Mouse (Mus musculus) brain, embryonic 14.5 days (tissue): ENCODE results near the gene Cdk2ap2.

Source experiments
- CTCF ChIP-seq: fragments of 200-500 bp; IDR thresholded peaks from 2 replicates; pipeline ENCODE4 v1.5.1; 2012; ENCODE audit warnings: inconsistent platforms, mild to moderate bottlenecking, moderate library complexity, borderline replicate concordance; ENCODE audit not compliant: insufficient read depth, insufficient read length; ENCODE audit errors: extremely low read depth
- POLR2A ChIP-seq: fragments of 200-500 bp; IDR thresholded peaks from 2 replicates; pipeline ENCODE4 v1.6.1; 2012; ENCODE audit warnings: mild to moderate bottlenecking, inconsistent platforms, borderline replicate concordance; ENCODE audit not compliant: poor library complexity, insufficient read depth, insufficient read length, severe bottlenecking; ENCODE audit errors: extremely low read depth

- TF ChIP-seq CTCF (no peak), POLR2A (no peak)
Observed at GRCm38 (mm10) chr19:4102049-4102448, 5.1 kb downstream of the Cdk2ap2 start.
